Mouse (Mus musculus): ENCODE results near the gene Zyg11a. TPM values are rescaled to one million over a fixed set of nuclear protein-coding genes. Genes with fewer than 3 reads are reported as not detected.
A peak's percentile ranks its signal among the peaks of the same experiment; 100 is the strongest.

Gene Zyg11a
- 0.13 TPM in 1 of 2 replicates, not detected in the other for polyA plus RNA-seq (2016; fragmentation: Nextera tagmentation; extraction: Ambion mirVana)

DNA sequence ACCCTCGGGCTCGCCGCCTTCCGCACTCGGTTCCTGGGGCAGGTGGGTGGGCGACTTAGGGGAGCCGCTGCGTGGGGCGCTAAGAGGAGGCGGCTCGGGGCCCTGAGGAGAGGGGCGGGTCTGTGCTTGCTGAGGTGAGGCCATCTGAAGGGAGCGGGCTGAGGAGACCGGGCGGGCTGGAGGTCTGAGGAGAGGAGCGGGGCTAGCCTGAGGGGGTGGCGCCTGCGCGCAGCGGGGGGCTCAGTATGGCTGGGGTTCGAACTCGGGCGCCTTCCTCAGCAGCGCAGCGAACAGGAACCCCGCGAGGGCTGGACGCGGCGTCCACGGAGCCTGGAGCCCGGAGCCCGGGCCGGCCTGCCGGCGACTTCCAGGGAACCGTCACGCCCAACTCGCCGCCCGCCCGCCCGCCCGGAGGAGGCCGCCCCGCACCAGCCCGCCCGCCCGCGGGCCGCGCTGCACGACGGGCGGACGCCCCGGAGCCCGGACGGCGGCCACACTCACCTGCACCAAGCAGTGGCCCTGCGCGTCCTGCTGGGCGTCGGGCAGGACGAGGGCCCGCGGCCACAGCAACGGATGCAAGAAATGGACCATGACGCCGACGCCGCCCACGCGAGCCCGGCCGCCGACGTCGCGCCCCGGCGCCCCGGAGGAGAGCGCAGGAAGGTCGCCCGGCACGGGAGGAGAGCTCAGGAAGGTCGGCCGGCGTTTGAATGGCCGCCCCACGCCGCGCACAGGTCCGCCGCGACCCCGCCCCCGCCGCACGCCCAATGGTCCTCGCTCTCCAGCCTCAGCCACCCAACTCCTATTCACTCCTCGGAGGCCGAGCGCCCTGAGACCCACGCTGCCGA lies at the start of gene Zyg11a:
Gene Zyg11a (minus strand): TSS at position 717 of the 848 bp plus-strand sequence.
- WGBS: 2% methylated on average over 97 of the region's 107 CpGs
- ATAC-seq (ENCODE audit: insufficient number of reproducible peaks, low FRiP score): peak; percentile 57
- peak within 1 kb of the TSS; percentile 71 for H3K4me2 ChIP-seq
- no peaks in the 10 kb centered on the region for H3K36me3 ChIP-seq
- H3K27me3 ChIP-seq (replicated peaks): peaks cover 44% of the 10 kb centered on the region
- H3K9me3 ChIP-seq (replicated peaks): no peaks in the 10 kb centered on the region
- H3K4me3 ChIP-seq: peak within 1 kb of the TSS; percentile 50
- H3K27ac ChIP-seq (ENCODE audit: poor library complexity, severe bottlenecking): no peak within 1 kb of the TSS
- H3K4me1 ChIP-seq (replicated peaks): peaks cover 16% of the 10 kb centered on the region
- peak within 1 kb of the TSS; percentile 23 for H3K9ac ChIP-seq

DNA sequence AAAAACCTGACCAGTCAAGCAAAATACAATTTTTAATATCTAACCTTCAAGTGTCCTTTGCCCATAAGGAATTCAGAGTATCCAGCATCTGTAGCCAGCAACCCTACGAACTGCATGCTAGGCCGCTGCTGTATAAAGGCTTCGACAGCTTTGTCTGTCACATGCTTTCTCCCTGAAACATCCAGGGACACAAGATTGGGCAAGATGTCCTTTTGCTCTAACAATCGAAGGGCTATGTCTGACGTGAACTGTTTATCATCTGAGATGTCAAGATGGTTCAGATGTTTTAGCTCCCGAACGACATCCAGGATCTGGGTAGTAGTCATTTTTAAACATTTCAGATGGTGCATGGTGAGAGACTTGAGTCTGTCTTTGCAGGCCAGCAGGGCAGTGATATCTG lies 47.9 kb upstream of the Zyg11a start:
- no peaks in the 10 kb centered on the region for H3K9me3 ChIP-seq (replicated peaks)
- no peak for ATAC-seq (ENCODE audit: insufficient number of reproducible peaks, low FRiP score)
- no peak overlapping the region for H3K4me2 ChIP-seq
- H3K36me3 ChIP-seq: peaks cover 58% of the 10 kb centered on the region
- no peaks in the 10 kb centered on the region for H3K4me1 ChIP-seq (replicated peaks)
- no peak overlapping the region for H3K4me3 ChIP-seq
- H3K27me3 ChIP-seq (replicated peaks): no peaks in the 10 kb centered on the region
- H3K9ac ChIP-seq: no peak overlapping the region
- 65% methylated on average over 7 of the region's 7 CpGs for WGBS
- H3K27ac ChIP-seq (ENCODE audit: poor library complexity, severe bottlenecking): no peak overlapping the region

DNA sequence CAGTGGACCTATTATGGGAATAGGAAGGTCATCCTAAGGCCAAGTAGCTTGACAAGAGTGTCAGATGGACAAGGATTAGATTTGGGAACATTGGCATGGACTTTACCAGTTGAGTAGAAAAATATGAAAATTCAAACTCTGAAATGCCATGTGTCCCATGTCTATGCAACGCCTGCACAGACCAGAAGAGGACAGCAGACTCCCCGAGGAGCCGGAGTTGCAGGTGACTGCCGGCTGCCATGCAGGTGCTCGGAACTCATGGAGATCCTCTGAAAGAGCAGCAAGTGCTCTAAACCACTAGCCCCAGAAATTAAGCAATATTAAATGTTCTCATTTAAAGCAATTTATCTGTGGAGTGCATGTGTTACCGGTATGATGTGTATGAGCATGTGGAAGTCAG lies 35.5 kb upstream of the Zyg11a start:
- no peaks in the 10 kb centered on the region for H3K4me1 ChIP-seq (replicated peaks)
- no peaks in the 10 kb centered on the region for H3K27me3 ChIP-seq (replicated peaks)
- H3K9me3 ChIP-seq (replicated peaks): no peaks in the 10 kb centered on the region
- no peak overlapping the region for H3K4me3 ChIP-seq
- ATAC-seq (ENCODE audit: insufficient number of reproducible peaks, low FRiP score): no peak
- H3K4me2 ChIP-seq: no peak overlapping the region
- peaks cover 86% of the 10 kb centered on the region for H3K36me3 ChIP-seq
- no peak overlapping the region for H3K27ac ChIP-seq (ENCODE audit: poor library complexity, severe bottlenecking)
- H3K9ac ChIP-seq: no peak overlapping the region
- WGBS: 90% methylated on average over 6 of the region's 6 CpGs

DNA sequence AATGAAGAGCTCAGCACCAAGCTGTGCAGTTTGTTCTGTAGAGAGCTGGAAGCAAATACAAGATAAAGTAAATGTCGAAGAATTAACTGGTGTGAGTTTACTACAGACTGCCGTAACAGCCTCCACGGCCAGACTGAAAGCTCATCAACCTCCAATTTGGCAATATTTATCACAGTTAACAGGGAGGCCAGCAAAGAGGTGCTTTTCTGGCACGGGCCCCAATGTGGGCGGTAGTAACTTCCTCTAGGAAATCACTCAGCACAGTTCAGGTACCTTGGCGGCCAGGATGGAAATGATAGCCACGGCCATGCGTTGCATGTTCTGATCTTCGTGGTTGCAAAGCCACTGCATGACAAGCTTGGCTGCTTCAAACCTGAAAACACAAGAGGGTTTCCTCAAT lies 32.7 kb upstream of the Zyg11a start:
- 93% methylated on average over 9 of the region's 9 CpGs for WGBS
- ATAC-seq (ENCODE audit: insufficient number of reproducible peaks, low FRiP score): no peak
- Histone ChIP-seq H3K27ac (ENCODE audit: poor library complexity, severe bottlenecking) (no peak overlapping the region), H3K4me1 (replicated peaks) (no peaks in the 10 kb centered on the region), H3K27me3 (replicated peaks) (no peaks in the 10 kb centered on the region), H3K4me3 (no peak overlapping the region), H3K36me3 (peaks cover 72% of the 10 kb centered on the region), H3K4me2 (no peak overlapping the region), H3K9me3 (replicated peaks) (no peaks in the 10 kb centered on the region), H3K9ac (no peak overlapping the region)

DNA sequence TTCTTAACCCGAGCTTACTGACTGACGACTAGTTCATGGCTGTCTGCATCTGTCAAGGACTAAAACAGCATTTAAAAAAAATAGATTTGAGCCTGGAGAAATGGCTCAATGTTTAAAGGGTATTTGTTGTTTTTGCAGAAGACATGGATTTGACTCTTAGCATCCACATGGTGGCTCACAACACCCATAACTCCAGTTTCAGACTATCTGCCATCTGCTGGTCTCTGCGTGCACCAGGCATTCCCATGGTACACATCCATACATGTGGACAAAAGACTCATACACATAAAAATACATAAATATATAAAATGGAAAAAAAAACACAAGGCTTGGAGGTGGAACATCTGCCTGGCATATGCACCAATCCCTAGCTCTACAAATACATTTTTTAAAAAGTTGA lies 31.5 kb upstream of the Zyg11a start:
- Histone ChIP-seq H3K4me3 (no peak overlapping the region), H3K9me3 (replicated peaks) (no peaks in the 10 kb centered on the region), H3K4me1 (replicated peaks) (no peaks in the 10 kb centered on the region), H3K27ac (ENCODE audit: poor library complexity, severe bottlenecking) (no peak overlapping the region), H3K36me3 (peaks cover 70% of the 10 kb centered on the region), H3K27me3 (replicated peaks) (no peaks in the 10 kb centered on the region), H3K4me2 (no peak overlapping the region), H3K9ac (no peak overlapping the region)
- ATAC-seq (ENCODE audit: insufficient number of reproducible peaks, low FRiP score): no peak
- 90% methylated on average over 3 of the region's 3 CpGs for WGBS

DNA sequence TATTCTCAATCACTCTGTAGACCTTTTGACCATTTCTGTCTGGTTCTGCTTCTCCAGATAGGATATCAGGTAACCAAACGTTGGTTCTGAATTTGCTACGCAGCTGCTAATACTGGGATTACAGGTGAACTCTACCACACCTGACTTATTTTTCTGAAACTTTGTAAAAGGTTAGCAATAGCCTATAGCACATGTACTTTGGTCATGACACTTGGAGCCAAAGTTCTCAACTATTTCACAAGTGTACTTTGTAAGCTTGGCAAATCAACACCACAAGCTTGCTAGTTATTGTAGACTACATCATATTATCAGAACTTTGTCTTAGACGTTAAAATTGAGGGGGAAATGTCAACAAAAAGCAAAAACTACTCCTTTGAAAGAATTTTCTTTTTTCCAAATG lies 15.8 kb upstream of the Zyg11a start:
- ATAC-seq (ENCODE audit: insufficient number of reproducible peaks, low FRiP score): no peak
- Histone ChIP-seq H3K27me3 (replicated peaks) (no peaks in the 10 kb centered on the region), H3K9me3 (replicated peaks) (no peaks in the 10 kb centered on the region), H3K36me3 (peaks cover 53% of the 10 kb centered on the region), H3K27ac (ENCODE audit: poor library complexity, severe bottlenecking) (no peak overlapping the region), H3K4me1 (replicated peaks) (no peaks in the 10 kb centered on the region), H3K9ac (no peak overlapping the region), H3K4me2 (no peak overlapping the region), H3K4me3 (no peak overlapping the region)
- 79% methylated on average over 3 of the region's 3 CpGs for WGBS

DNA sequence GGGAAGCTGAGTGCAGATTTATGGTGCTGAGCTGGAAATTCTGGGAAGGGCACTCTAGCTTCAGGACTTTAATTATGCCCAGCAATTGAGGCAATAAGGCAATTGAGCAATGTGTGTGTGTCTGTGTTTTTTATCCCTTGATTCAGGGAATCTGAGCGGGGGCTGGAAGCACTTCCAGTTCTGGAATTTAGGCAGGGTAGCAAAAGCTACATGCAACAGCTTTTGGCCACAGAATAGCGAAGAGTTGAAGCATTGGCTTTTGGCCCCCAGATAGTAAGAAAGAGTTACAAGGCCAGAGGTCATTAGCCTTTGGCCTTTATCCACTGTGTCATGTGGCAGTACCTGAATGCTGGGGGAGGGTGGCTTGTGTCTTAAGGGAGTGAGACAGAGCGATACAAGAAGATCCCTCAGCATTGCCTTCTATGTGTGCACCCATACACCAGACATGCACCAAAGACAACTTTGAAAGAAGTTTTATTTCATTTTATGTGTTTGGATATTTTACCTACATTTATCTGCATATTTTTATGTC lies 7.6 kb upstream of the Zyg11a start:
- peaks cover 7% of the 10 kb centered on the region; the same call in 1 of the 2 replicates for H3K4me1 ChIP-seq (replicated peaks)
- WGBS: 73% methylated on average over 3 of the region's 3 CpGs
- H3K27ac ChIP-seq (ENCODE audit: poor library complexity, severe bottlenecking): no peak overlapping the region
- ATAC-seq (ENCODE audit: insufficient number of reproducible peaks, low FRiP score): no peak
- H3K4me2 ChIP-seq: no peak overlapping the region
- H3K27me3 ChIP-seq (replicated peaks): 0 out of 2 replicates have a peak, but pooled peaks cover 6% of the 10 kb centered on the region
- H3K4me3 ChIP-seq: no peak overlapping the region
- no peak overlapping the region for H3K9ac ChIP-seq
- H3K9me3 ChIP-seq (replicated peaks): no peaks in the 10 kb centered on the region
- no peaks in the 10 kb centered on the region for H3K36me3 ChIP-seq

DNA sequence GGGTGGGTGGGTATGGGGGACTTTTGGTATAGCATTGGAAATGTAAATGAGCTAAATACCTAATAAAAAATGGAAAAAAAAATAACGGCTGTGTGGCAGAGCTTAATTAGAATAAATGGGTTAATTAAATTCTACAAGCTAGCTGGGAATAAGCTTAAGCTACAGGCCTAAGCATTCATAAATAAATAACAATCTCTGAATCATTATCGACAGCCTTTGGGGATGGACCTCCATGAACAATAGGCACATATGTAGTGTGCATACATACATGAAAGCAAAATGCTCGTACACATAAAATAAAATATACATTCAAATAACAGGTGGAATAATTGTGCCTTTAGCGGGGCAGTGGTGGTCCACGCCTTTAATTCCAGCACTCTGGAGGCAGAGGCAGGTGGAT lies 4.7 kb upstream of the Zyg11a start:
- no peaks in the 10 kb centered on the region for H3K36me3 ChIP-seq
- no peak overlapping the region for H3K4me3 ChIP-seq
- no peak overlapping the region for H3K27ac ChIP-seq (ENCODE audit: poor library complexity, severe bottlenecking)
- no peak overlapping the region for H3K4me2 ChIP-seq
- H3K9ac ChIP-seq: no peak overlapping the region
- 84% methylated on average over 5 of the region's 5 CpGs for WGBS
- ATAC-seq (ENCODE audit: insufficient number of reproducible peaks, low FRiP score): no peak
- H3K27me3 ChIP-seq (replicated peaks): peaks cover 28% of the 10 kb centered on the region
- no peaks in the 10 kb centered on the region for H3K9me3 ChIP-seq (replicated peaks)
- H3K4me1 ChIP-seq (replicated peaks): peaks cover 19% of the 10 kb centered on the region

DNA sequence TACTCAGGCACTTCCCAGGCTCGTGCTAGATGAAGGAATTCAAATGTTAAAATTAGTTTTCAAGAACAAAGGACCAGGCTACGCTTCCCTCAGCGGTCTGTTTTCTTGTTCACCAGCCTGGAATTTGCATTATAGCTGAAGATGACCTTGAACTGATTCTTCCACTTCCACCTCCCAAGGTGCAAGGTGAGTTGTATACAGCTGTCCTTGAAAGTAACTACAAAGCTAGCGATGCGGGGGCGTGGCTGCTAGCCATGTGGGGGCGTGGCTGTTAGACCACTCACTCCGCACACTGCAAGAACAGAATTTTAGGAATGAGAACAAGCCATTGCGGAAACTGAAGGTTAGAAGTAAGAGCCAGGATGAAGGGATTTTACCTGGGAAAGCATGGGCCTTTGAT lies 1.2 kb upstream of the Zyg11a start:
- ATAC-seq (ENCODE audit: insufficient number of reproducible peaks, low FRiP score): no peak
- H3K9me3 ChIP-seq (replicated peaks): no peaks in the 10 kb centered on the region
- H3K27me3 ChIP-seq (replicated peaks): peaks cover 44% of the 10 kb centered on the region
- H3K36me3 ChIP-seq: no peaks in the 10 kb centered on the region
- H3K4me3 ChIP-seq: peak overlapping the region; percentile 19; the same call in 1 of the 2 replicates
- no peak overlapping the region for H3K9ac ChIP-seq
- peak overlapping the region; percentile 60 for H3K4me2 ChIP-seq
- 6% methylated on average over 9 of the region's 9 CpGs for WGBS
- peaks cover 16% of the 10 kb centered on the region for H3K4me1 ChIP-seq (replicated peaks)
- H3K27ac ChIP-seq (ENCODE audit: poor library complexity, severe bottlenecking): no peak overlapping the region

DNA sequence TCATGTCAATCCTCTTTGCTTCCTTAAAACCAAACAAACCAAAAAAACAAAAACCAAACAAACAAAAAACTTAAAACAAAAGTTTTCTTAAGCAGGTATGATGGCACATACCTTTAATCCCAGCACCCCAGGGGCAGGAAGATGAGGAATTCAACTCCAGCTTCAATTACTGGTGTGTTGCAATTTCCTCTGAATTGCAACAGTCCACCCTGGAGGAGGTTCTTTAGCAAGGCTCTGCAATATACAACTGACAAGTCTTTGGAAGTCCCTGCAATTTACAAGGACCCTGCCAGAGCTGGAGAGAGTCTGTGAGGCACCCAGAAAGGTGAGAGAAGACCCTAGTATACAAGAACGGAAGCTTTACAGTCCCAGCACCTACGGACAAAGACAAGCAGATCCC lies 4.8 kb downstream of the Zyg11a start:
- Histone ChIP-seq H3K4me2 (no peak overlapping the region), H3K9me3 (replicated peaks) (no peaks in the 10 kb centered on the region), H3K27me3 (replicated peaks) (peaks cover 22% of the 10 kb centered on the region), H3K4me3 (no peak overlapping the region), H3K27ac (ENCODE audit: poor library complexity, severe bottlenecking) (no peak overlapping the region), H3K36me3 (no peaks in the 10 kb centered on the region), H3K9ac (no peak overlapping the region), H3K4me1 (replicated peaks) (peaks cover 9% of the 10 kb centered on the region; the same call in 1 of the 2 replicates)
- 87% methylated on average over 2 of the region's 2 CpGs for WGBS
- no peak for ATAC-seq (ENCODE audit: insufficient number of reproducible peaks, low FRiP score)

DNA sequence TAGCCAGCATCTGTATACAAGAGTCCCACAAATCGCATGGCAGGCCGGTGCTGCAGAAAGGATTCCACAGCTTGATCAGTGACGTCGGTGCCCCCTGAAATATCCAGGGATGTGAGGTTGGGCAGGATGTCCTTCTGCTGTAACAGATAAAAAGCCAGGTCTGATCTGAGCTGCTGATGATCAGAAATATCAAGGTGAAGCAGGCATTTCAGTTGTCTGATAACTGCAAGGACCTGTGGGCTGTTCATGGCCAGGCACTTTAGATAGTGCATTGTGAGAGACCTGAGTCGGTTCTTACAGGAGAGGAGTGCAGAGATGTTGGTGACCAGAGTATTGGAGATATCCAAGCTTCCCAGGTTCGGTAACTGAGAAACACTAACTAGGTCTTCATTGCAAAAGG lies 13.2 kb downstream of the Zyg11a start:
- WGBS: 72% methylated on average over 6 of the region's 6 CpGs

More for the DNA sequence above, 13.2 kb downstream of the Zyg11a start:
- Histone ChIP-seq H3K9ac (no peak overlapping the region), H3K4me3 (no peak overlapping the region), H3K36me3 (no peaks in the 10 kb centered on the region), H3K27ac (ENCODE audit: poor library complexity, severe bottlenecking) (no peak overlapping the region), H3K4me2 (no peak overlapping the region), H3K9me3 (replicated peaks) (no peaks in the 10 kb centered on the region), H3K4me1 (replicated peaks) (no peaks in the 10 kb centered on the region), H3K27me3 (replicated peaks) (no peaks in the 10 kb centered on the region; the same call in 1 of the 2 replicates)
- ATAC-seq (ENCODE audit: insufficient number of reproducible peaks, low FRiP score): no peak
